In the genomic region with DNA sequence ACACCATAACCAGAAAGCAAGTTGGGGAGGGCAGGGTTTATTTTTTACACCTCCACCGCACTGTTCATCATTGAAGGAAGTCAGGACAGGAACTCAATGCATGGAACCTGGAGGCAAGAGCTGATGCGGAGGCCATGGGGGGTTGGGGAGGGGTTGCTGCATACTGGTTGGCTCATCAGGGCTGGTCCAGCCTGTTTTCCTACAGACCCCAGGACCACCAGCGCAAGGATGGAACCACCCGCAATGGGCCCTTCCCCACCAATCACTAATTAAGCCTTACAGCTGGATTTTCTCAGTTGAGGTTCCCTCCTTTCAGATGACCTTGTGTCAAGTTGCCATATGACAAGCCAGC, we compare ENCODE assay signal across 9 mouse cellular contexts. TPM values are rescaled to one million over a fixed set of nuclear protein-coding genes. Genes with fewer than 3 reads are reported as not detected.
DNase-seq lines count a peak whose midpoint lies in the region; ATAC-seq lines count a peak whose summit lies in the region.
"Had no signal": no experiment of that assay in that cellular context is flagged by ENCODE, and none has a peak within 500 bp of the region (broad histone marks: within the 10 kb centered on the region; RNA-seq: fewer than 3 reads in every experiment).

No protein-coding gene starts in this region.

- H3K4me1 ChIP-seq in heart, embryonic 16.5 days (ENCODE audit: control insufficient read depth, insufficient read depth, low read length) = peaks cover 7% of the 10 kb centered on the region; the same call in 1 of the 2 replicates
- H3K4me1 ChIP-seq in hindbrain, embryonic 10.5 days (replicated peaks) = peaks cover 20% of the 10 kb centered on the region
- H3K4me1 ChIP-seq in midbrain, embryonic 13.5 days (replicated peaks) = peaks cover 24% of the 10 kb centered on the region

- DNase-seq in heart, postnatal 14 days = no peak
- DNase-seq in cerebellum, postnatal 10 days = peak; percentile 34 to 38
- DNase-seq in hindbrain, embryonic 10.5 days (ENCODE audit: low spot score) = no peak
- DNase-seq in MN1 (ENCODE audit: low spot score) = no peak
- no peak for DNase-seq in retina, postnatal 1 day
- DNase-seq in left cerebral cortex, adult 9 months (ENCODE audit: low spot score in 2 of 2) = no peak

- peak overlapping the region; percentile 97 for H3K9ac ChIP-seq in heart, embryonic 16.5 days (ENCODE audit: low read length)
- peak overlapping the region; percentile 87 for H3K9ac ChIP-seq in midbrain, embryonic 13.5 days (replicated peaks)

- H3K36me3 ChIP-seq in heart, embryonic 16.5 days (ENCODE audit: control insufficient read depth, insufficient read depth) = no peaks in the 10 kb centered on the region
- no peaks in the 10 kb centered on the region for H3K36me3 ChIP-seq in hindbrain, embryonic 10.5 days
- no peaks in the 10 kb centered on the region for H3K36me3 ChIP-seq in midbrain, embryonic 13.5 days
- H3K36me3 ChIP-seq: G1E had no signal

- H3K27ac ChIP-seq in heart, embryonic 16.5 days (ENCODE audit: low read length) = peak overlapping the region; percentile 98
- H3K27ac ChIP-seq in hindbrain, embryonic 10.5 days = peak overlapping the region; percentile 92
- H3K27ac ChIP-seq in midbrain, embryonic 13.5 days = peak overlapping the region; percentile 87

- H3K4me2 ChIP-seq in heart, embryonic 16.5 days (ENCODE audit: low read depth, low read length) = peak overlapping the region; percentile 94
- H3K4me2 ChIP-seq in midbrain, embryonic 13.5 days (replicated peaks) = peak overlapping the region; percentile 74

- H3K27me3 ChIP-seq in heart, embryonic 16.5 days (ENCODE audit: control insufficient read depth, insufficient read depth, low read length) = no peaks in the 10 kb centered on the region
- H3K27me3 ChIP-seq in hindbrain, embryonic 10.5 days (ENCODE audit: insufficient read depth, poor library complexity, severe bottlenecking) = peaks cover 31% of the 10 kb centered on the region
- no peaks in the 10 kb centered on the region for H3K27me3 ChIP-seq in midbrain, embryonic 13.5 days

- no peak for ATAC-seq in heart, embryonic 16.5 days (replicated peaks; ENCODE audit: extremely low read depth, insufficient read depth, low FRiP score)
- peak; percentile 25; the same call in 1 of the 2 replicates for ATAC-seq in midbrain, embryonic 13.5 days

- intact Hi-C loops in heart, postnatal 14 days (cut with DNase I) = no loop called here

- peak overlapping the region; percentile 85 for H3K4me3 ChIP-seq in heart, embryonic 16.5 days (ENCODE audit: low read length)
- peak overlapping the region; percentile 82 for H3K4me3 ChIP-seq in hindbrain, embryonic 10.5 days
- H3K4me3 ChIP-seq in midbrain, embryonic 13.5 days (replicated peaks) = peak overlapping the region; percentile 76

- 57% methylated on average over 4 of the region's 4 CpGs for WGBS in heart, embryonic 16.5 days
- WGBS in hindbrain, embryonic 10.5 days = 58% methylated on average over 4 of the region's 4 CpGs
- 49% methylated on average over 4 of the region's 4 CpGs for WGBS in midbrain, embryonic 13.5 days

- no peaks in the 10 kb centered on the region for H3K9me3 ChIP-seq in heart, embryonic 16.5 days (replicated peaks; ENCODE audit: control insufficient read depth, low read length)
- no peaks in the 10 kb centered on the region for H3K9me3 ChIP-seq in hindbrain, embryonic 10.5 days
- H3K9me3 ChIP-seq in midbrain, embryonic 13.5 days = no peaks in the 10 kb centered on the region

RNA-seq across cellular contexts. Expression of a gene that starts 1.0 kb away (rescaled TPM):
- polyA plus RNA-seq in heart, embryonic 16.5 days (2015; fragmentation: Nextera tagmentation; extraction: Ambion mirVana) = 45.3 and 49.7 TPM in 2 replicates
- 10 to 100 TPM; 66.3 to 68.0 TPM for total RNA-seq in heart, postnatal 14 days (2021)
- 2.0 and 3.2 TPM in 2 replicates for polyA plus RNA-seq in hindbrain, embryonic 10.5 days (2016; fragmentation: Nextera tagmentation; extraction: Ambion mirVana)
- polyA plus RNA-seq in midbrain, embryonic 13.5 days (2015; fragmentation: Nextera tagmentation; extraction: Ambion mirVana) = 9.8 and 11.1 TPM in 2 replicates
- polyA plus RNA-seq: G1E had no signal

RNA-seq across cellular contexts. Expression of a gene that starts 46.5 kb away (rescaled TPM):
- polyA plus RNA-seq in heart, embryonic 16.5 days (2015; fragmentation: Nextera tagmentation; extraction: Ambion mirVana) = 37.0 and 40.8 TPM in 2 replicates
- total RNA-seq in heart, postnatal 14 days (2021) = 10 to 100 TPM; 78.5 to 81.2 TPM
- polyA plus RNA-seq in hindbrain, embryonic 10.5 days (2016; fragmentation: Nextera tagmentation; extraction: Ambion mirVana) = 63.4 and 63.8 TPM in 2 replicates
- 58.5 TPM in 2 replicates for polyA plus RNA-seq in midbrain, embryonic 13.5 days (2015; fragmentation: Nextera tagmentation; extraction: Ambion mirVana)
- total RNA-seq: G1E had no signal
- polyA plus RNA-seq: G1E had no signal

Comparison
In these comparisons a context has a peak if more than half of its experiments do, and no peak if none do; other contexts are left out.
1. DNase-seq: peak in cerebellum, postnatal 10 days (2 of 2); none in heart, postnatal 14 days (0 of 2), hindbrain, embryonic 10.5 days (single experiment), MN1 (single experiment), retina, postnatal 1 day (single experiment) and left cerebral cortex, adult 9 months (0 of 2).
2. Peak in every context shown above with its lines, with median percentiles within 50 percentile points of each other: H3K27ac ChIP-seq and H3K4me3 ChIP-seq.